Mouse (Mus musculus) limb, embryonic 15.5 days (tissue): ENCODE measurements around the gene Pold2. TPM values are rescaled to one million over a fixed set of nuclear protein-coding genes. Genes with fewer than 3 reads are reported as not detected.

Source experiments
- ATAC-seq: fragments of 200-750 bp; cut with Nextera tagmentation; 2 replicates; pipeline ENCODE4 v1.8.0; 2017; ENCODE audit warnings: low read depth, moderate TSS enrichment; ENCODE audit not compliant: insufficient number of reproducible peaks, low FRiP score, low TSS enrichment
- H3K27ac ChIP-seq: fragments of 300-500 bp; sonication (generic); 2 replicates; pipeline ENCODE4 v1.5.1; 2015; ENCODE audit warnings: moderate library complexity, mild to moderate bottlenecking, inconsistent platforms
- H3K27me3 ChIP-seq: fragments of 300-500 bp; sonication (generic); 2 replicates; pipeline ENCODE4 v1.6.1; 2015; ENCODE audit warnings: inconsistent platforms
- H3K36me3 ChIP-seq: fragments of 300-500 bp; sonication (generic); 2 replicates; pipeline ENCODE4 v1.6.1; 2015; ENCODE audit warnings: inconsistent platforms
- H3K4me1 ChIP-seq: fragments of 300-500 bp; sonication (generic); 2 replicates; pipeline ENCODE4 v1.6.1; 2015; ENCODE audit warnings: inconsistent platforms
- H3K4me2 ChIP-seq: fragments of 300-500 bp; sonication (generic); 2 replicates; pipeline ENCODE4 v1.6.1; 2015; ENCODE audit warnings: mild to moderate bottlenecking, inconsistent platforms
- H3K4me3 ChIP-seq: fragments of 300-500 bp; sonication (generic); 2 replicates; pipeline ENCODE4 v1.5.1; 2015; ENCODE audit warnings: mild to moderate bottlenecking, inconsistent platforms
- H3K9ac ChIP-seq: fragments of 300-500 bp; sonication (generic); 2 replicates; pipeline ENCODE4 v1.6.1; 2015; ENCODE audit warnings: inconsistent platforms
- H3K9me3 ChIP-seq: fragments of 300-500 bp; sonication (generic); 2 replicates; pipeline ENCODE4 v1.6.1; 2016; ENCODE audit warnings: inconsistent platforms
- WGBS: fragments of 180-500 bp; shearing (Covaris S2); methylation state at CpG from one replicate; pipeline ENCODE4 v1.1.7; 2015; 5-methylcytosine and 5-hydroxymethylcytosine counted together
- polyA plus RNA-seq: library from polyadenylated mRNA; unstranded; fragments of >200 nt; fragmentation: Nextera tagmentation; extraction: Ambion mirVana; gene quantifications from 2 replicates; pipeline ENCODE4 v1.2.1, GENCODE M21; 2015

Gene Pold2
- polyA plus RNA-seq, 1 experiment from 2014 or later = 118 TPM

GRCm38 (mm10) chr11:5855481-5855880 lies 22.6 kb downstream of the Pold2 start:
- Histone ChIP-seq H3K4me1 (peaks cover 27% of the 10 kb centered on the region), H3K27me3 (0 out of 2 replicates have a peak, but pooled peaks cover 1% of the 10 kb centered on the region), H3K27ac (peak overlapping the region; percentile 74), H3K4me2 (no peak overlapping the region), H3K36me3 (no peaks in the 10 kb centered on the region), H3K4me3 (no peak overlapping the region), H3K9me3 (no peaks in the 10 kb centered on the region), H3K9ac (no peak overlapping the region)
- ATAC-seq = no peak

DNA sequence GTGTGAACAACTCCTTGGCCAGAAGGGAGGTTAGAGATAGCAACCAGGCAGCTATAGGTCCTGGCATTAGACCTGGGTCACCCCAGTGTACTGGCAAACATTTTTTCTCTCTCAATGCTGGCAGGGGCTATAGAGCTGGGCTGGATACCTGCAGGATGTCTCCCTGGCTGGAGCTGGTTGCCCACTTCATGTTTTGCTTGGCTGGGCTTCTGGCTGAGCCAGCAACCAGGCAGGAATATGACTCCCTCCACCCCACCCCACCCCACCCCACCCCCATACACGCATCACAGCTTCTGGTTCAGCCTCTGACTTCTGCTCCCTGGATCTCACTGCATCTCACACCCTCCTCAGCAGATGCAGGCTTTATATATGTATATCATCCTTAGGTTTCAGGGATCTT lies 25.8 kb downstream of the Pold2 start:
- peak overlapping the region; percentile 40; the same call in 1 of the 2 replicates for H3K27ac ChIP-seq
- no peak overlapping the region for H3K9ac ChIP-seq
- 29% methylated on average over 1 of the region's 1 CpGs for WGBS
- no peaks in the 10 kb centered on the region for H3K36me3 ChIP-seq
- no peak overlapping the region for H3K4me3 ChIP-seq
- no peak overlapping the region for H3K4me2 ChIP-seq
- ATAC-seq = no peak
- H3K9me3 ChIP-seq = no peaks in the 10 kb centered on the region
- H3K4me1 ChIP-seq = peaks cover 36% of the 10 kb centered on the region
- H3K27me3 ChIP-seq = no peaks in the 10 kb centered on the region

DNA sequence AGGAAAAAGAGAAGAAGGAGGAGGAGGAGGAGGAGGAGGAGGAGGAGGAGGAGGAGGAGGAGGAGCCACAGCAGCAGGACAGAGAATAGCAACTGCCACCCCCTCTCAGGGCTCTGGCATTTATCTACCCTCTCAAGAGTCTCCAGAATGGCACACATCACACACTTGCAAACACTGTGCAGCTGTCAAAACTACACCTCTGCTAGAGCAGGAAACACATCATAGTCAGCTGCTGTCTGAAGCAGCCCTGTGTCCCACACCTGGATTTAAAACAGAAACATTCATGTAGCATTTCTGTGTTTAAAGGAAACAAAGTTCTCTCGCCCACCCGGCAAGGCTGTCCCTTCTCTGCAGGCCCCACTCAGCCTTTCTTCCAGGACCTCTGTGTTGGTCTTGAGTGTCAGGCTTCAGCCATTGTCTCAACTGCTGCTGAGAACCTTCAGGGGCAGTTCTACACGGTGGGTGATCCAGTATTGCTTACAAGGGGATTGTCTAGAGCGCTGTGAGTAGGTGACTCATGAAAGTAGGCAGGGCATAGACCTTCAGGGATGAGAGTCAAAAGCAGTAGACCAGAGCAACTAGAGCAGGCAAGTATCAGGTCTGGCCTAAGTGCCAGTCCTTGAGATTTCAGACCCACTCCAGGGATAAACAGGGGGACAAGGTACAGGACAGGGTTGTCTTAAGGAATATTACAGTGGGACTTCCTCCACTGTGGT lies 26.9 kb downstream of the Pold2 start:
- no peak overlapping the region for H3K4me3 ChIP-seq
- 49% methylated on average over 4 of the region's 4 CpGs for WGBS
- no peak for ATAC-seq
- H3K9me3 ChIP-seq = no peaks in the 10 kb centered on the region
- no peaks in the 10 kb centered on the region for H3K27me3 ChIP-seq
- H3K9ac ChIP-seq = no peak overlapping the region
- H3K27ac ChIP-seq = peak overlapping the region; percentile 40; the same call in 1 of the 2 replicates
- H3K36me3 ChIP-seq = no peaks in the 10 kb centered on the region
- peaks cover 35% of the 10 kb centered on the region for H3K4me1 ChIP-seq
- no peak overlapping the region for H3K4me2 ChIP-seq

DNA sequence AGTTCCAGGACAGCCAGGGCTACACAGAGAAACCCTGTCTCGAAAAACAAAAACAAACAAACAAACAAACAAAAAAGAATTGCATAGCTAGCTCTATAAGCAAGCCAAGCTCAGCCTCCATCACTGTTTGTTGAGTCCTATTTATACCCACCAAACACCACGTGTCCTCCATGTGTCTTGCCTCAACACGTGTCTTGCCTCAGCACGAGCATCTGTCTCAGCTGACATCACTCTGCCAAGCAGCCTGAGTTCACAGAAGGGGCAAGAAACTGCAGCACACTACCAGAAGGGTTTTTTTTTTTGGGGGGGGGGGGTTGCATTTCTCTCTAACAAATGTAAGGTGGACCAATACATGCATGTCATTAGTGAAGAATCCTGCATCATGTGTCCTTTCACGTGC lies 27.6 kb downstream of the Pold2 start:
- H3K4me1 ChIP-seq = peaks cover 29% of the 10 kb centered on the region
- no peaks in the 10 kb centered on the region for H3K36me3 ChIP-seq
- no peak overlapping the region for H3K9ac ChIP-seq
- no peaks in the 10 kb centered on the region for H3K9me3 ChIP-seq
- 41% methylated on average over 5 of the region's 5 CpGs for WGBS
- no peak for ATAC-seq
- no peak overlapping the region; the same call in 1 of the 2 replicates for H3K27ac ChIP-seq
- no peak overlapping the region for H3K4me3 ChIP-seq
- no peaks in the 10 kb centered on the region for H3K27me3 ChIP-seq
- H3K4me2 ChIP-seq = no peak overlapping the region

GRCm38 (mm10) chr11:5849316-5849715 lies 28.8 kb downstream of the Pold2 start:
- H3K9ac ChIP-seq = no peak overlapping the region
- H3K27me3 ChIP-seq = no peaks in the 10 kb centered on the region
- no peak overlapping the region for H3K4me3 ChIP-seq
- H3K27ac ChIP-seq = peak overlapping the region; percentile 39
- ATAC-seq = no peak
- no peak overlapping the region for H3K4me2 ChIP-seq
- WGBS = 59% methylated on average over 2 of the region's 2 CpGs
- H3K36me3 ChIP-seq = no peaks in the 10 kb centered on the region
- H3K9me3 ChIP-seq = no peaks in the 10 kb centered on the region
- peaks cover 29% of the 10 kb centered on the region for H3K4me1 ChIP-seq

GRCm38 (mm10) chr11:5848741-5849140 lies 29.4 kb downstream of the Pold2 start:
- Histone ChIP-seq H3K36me3 (no peaks in the 10 kb centered on the region), H3K27ac (peak overlapping the region; percentile 39; the same call in 1 of the 2 replicates), H3K4me2 (no peak overlapping the region), H3K27me3 (no peaks in the 10 kb centered on the region), H3K4me1 (peaks cover 29% of the 10 kb centered on the region), H3K4me3 (no peak overlapping the region), H3K9me3 (no peaks in the 10 kb centered on the region), H3K9ac (no peak overlapping the region)
- peak; percentile 65 for ATAC-seq
- 25% methylated on average over 6 of the region's 6 CpGs for WGBS

DNA sequence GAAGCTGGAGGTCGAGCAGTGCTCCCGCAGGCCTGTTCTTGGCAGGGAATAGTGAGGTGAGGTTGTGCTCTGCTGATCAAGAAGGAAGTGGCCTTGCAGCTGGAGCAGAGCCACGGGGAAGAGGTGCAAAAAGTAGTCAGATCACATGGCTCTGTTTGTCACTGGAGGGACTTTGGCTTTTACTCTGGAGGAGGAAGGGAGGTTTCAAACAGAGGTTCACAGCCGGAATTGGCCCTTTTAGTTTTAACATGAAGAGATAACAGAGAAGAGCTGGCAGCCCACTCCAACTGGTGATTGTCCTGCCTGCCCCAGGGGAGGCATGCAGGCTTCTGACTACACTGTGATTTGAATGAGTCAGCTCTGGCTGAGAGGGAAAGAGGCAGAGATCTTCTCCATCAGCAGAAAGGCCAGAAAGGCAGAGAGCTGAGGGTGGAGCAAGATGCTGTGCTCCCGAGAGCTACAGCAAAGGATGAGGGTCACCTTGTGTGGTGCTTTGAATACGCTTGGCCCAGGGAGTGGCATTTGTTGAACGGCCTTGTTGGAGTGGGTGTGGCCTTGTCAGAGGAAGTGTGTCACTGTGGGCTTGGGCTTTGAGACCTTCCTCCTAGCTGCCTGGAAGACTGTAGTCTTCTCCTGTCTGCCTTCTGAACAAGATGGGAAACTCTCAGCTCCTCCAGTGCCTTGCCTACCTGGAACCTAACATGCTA lies 31.3 kb downstream of the Pold2 start:
- no peaks in the 10 kb centered on the region for H3K36me3 ChIP-seq
- no peak overlapping the region for H3K4me2 ChIP-seq
- 55% methylated on average over 7 of the region's 7 CpGs for WGBS

DNA sequence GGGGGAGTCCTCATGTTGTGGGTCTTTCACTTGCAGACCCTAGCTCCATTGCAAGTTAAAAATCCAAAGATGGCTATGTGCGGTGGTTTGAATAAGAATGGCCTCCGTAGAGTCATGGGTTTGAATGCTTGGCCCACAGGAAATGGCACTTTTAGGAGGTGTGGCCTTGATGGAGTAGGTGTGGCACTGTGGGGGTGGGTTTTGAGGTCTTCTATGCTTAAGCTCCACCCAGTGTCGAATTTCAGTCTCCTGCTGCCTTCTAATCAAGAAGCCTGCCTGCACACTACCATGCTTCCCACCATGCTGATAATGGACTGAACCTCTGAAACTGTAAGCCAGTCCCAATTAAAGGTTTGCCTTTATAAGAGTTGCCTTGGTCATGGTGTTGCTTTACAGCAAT lies 35.0 kb downstream of the Pold2 start:
- Histone ChIP-seq H3K27ac (no peak overlapping the region), H3K4me3 (no peak overlapping the region), H3K36me3 (no peaks in the 10 kb centered on the region), H3K9ac (no peak overlapping the region), H3K4me2 (no peak overlapping the region), H3K9me3 (no peaks in the 10 kb centered on the region), H3K4me1 (peaks cover 13% of the 10 kb centered on the region; the same call in 1 of the 2 replicates), H3K27me3 (no peaks in the 10 kb centered on the region)
- WGBS = 81% methylated on average over 3 of the region's 3 CpGs
- no peak for ATAC-seq

More for the DNA sequence above, 31.3 kb downstream of the Pold2 start:
- H3K9me3 ChIP-seq = no peaks in the 10 kb centered on the region
- H3K4me3 ChIP-seq = no peak overlapping the region
- H3K27ac ChIP-seq = no peak overlapping the region
- no peak for ATAC-seq
- no peak overlapping the region for H3K9ac ChIP-seq
- no peaks in the 10 kb centered on the region for H3K27me3 ChIP-seq
- H3K4me1 ChIP-seq = peaks cover 22% of the 10 kb centered on the region

DNA sequence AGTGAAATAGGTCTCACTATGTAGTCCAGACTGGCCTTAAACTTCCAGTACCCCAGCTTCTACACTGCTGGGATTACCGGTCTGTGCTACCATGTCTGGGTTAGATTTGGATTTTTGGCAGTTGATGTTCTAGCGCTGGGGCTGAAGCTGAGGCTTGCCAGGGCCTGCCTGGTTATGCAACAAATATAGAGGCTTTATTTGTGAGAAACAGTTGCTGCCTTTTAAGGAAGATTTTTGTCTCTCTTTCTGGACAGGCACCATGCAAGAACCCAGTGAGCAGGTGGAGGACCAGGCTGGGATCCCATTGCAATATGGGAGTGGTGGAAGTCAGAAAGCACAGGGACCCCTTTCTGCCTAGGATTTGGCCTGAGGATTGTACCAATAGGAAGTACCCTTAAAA lies 36.3 kb downstream of the Pold2 start:
- H3K9ac ChIP-seq = no peak overlapping the region
- H3K4me3 ChIP-seq = no peak overlapping the region
- peaks cover 16% of the 10 kb centered on the region; the same call in 1 of the 2 replicates for H3K4me1 ChIP-seq
- no peak for ATAC-seq
- H3K36me3 ChIP-seq = no peaks in the 10 kb centered on the region
- H3K27ac ChIP-seq = no peak overlapping the region
- 82% methylated on average over 2 of the region's 2 CpGs for WGBS
- no peaks in the 10 kb centered on the region for H3K27me3 ChIP-seq
- H3K4me2 ChIP-seq = no peak overlapping the region
- no peaks in the 10 kb centered on the region for H3K9me3 ChIP-seq

GRCm38 (mm10) chr11:5840346-5840745 lies 37.7 kb downstream of the Pold2 start:
- H3K4me3 ChIP-seq = no peak overlapping the region
- no peaks in the 10 kb centered on the region for H3K9me3 ChIP-seq
- H3K4me2 ChIP-seq = no peak overlapping the region
- H3K27ac ChIP-seq = no peak overlapping the region
- 60% methylated on average over 7 of the region's 7 CpGs for WGBS
- no peak overlapping the region for H3K9ac ChIP-seq
- no peaks in the 10 kb centered on the region for H3K27me3 ChIP-seq
- H3K36me3 ChIP-seq = no peaks in the 10 kb centered on the region
- ATAC-seq = no peak
- H3K4me1 ChIP-seq = peaks cover 18% of the 10 kb centered on the region; the same call in 1 of the 2 replicates

- H3K9ac ChIP-seq = peak within 1 kb of the TSS; percentile 64
- peak within 1 kb of the TSS; percentile 86 for H3K27ac ChIP-seq
- peak within 1 kb of the TSS; percentile 82 for H3K4me2 ChIP-seq
- H3K4me1 ChIP-seq = peaks cover 18% of the 10 kb centered on the region; the same call in 1 of the 2 replicates
- peak; percentile 93 for ATAC-seq
- H3K36me3 ChIP-seq = peaks cover 20% of the 10 kb centered on the region
- under 1% methylated on average over 63 of the region's 63 CpGs for WGBS
- H3K4me3 ChIP-seq = peak within 1 kb of the TSS; percentile 61
- H3K27me3 ChIP-seq = no peaks in the 10 kb centered on the region
- H3K9me3 ChIP-seq = no peaks in the 10 kb centered on the region
Observed at GRCm38 (mm10) chr11:5837251-5838246, 40.5 kb downstream of the Pold2 start, which contains the start of gene Polm. Polm (minus strand) TSS chr11:5838016.
